Mouse (Mus musculus) hindbrain, postnatal 0 days (tissue): ENCODE data around the gene 4931406C07Rik. TPM values are rescaled to one million over a fixed set of nuclear protein-coding genes. Genes with fewer than 3 reads are reported as not detected.

ENCODE experiments used
- ATAC-seq: fragments of 200-750 bp; cut with Nextera tagmentation; 2 replicates; pipeline ENCODE4 v1.8.0; 2017; ENCODE audit warnings: mild to moderate bottlenecking, moderate TSS enrichment, moderate library complexity
- DNase-seq: peaks from one replicate; pipeline ENCODE4 v3.0.0-alpha.2; 2015; ENCODE audit warnings: low spot score
- H3K27ac ChIP-seq: fragments of 300-500 bp; sonication (generic); 2 replicates; pipeline ENCODE4 v1.5.1; 2014; ENCODE audit warnings: mild to moderate bottlenecking
- H3K27me3 ChIP-seq: fragments of 300-500 bp; sonication (generic); 2 replicates; pipeline ENCODE4 v1.6.1; 2014; ENCODE audit warnings: low read length, mixed read lengths; ENCODE audit not compliant: insufficient read depth
- H3K36me3 ChIP-seq: fragments of 300-500 bp; sonication (generic); 2 replicates; pipeline ENCODE4 v1.6.1; 2014; ENCODE audit warnings: low read length, mixed read lengths; ENCODE audit not compliant: insufficient read depth
- H3K4me1 ChIP-seq: fragments of 300-500 bp; sonication (generic); 2 replicates; pipeline ENCODE4 v1.6.1; 2014; ENCODE audit warnings: antibody characterized with exemption, low read length, mixed read lengths; ENCODE audit not compliant: insufficient read depth
- H3K4me2 ChIP-seq: fragments of 300-500 bp; sonication (generic); 2 replicates; pipeline ENCODE4 v1.6.1; 2014; ENCODE audit warnings: low read depth, mild to moderate bottlenecking, low read length, moderate library complexity, mixed read lengths
- H3K4me3 ChIP-seq: fragments of 300-500 bp; sonication (generic); 2 replicates; pipeline ENCODE4 v1.5.1; 2014; ENCODE audit warnings: low read length
- H3K9ac ChIP-seq: fragments of 300-500 bp; sonication (generic); replicated peaks from 2 replicates; pipeline ENCODE4 v1.6.1; 2014; ENCODE audit warnings: mild to moderate bottlenecking, low read length, moderate library complexity, mixed read lengths
- H3K9me3 ChIP-seq: fragments of 300-500 bp; sonication (generic); 2 replicates; pipeline ENCODE4 v1.6.1; 2016; ENCODE audit warnings: low read length, mixed read lengths
- CTCF ChIP-seq: IDR thresholded peaks from 2 replicates; pipeline ENCODE4 v1.5.1; 2016; ENCODE audit warnings: antibody characterized with exemption, control low read depth, low read depth
- WGBS: fragments of 180-500 bp; shearing (Covaris S2); extraction: QIAGEN DNeasy Blood & Tissue Kit; methylation state at CpG from one replicate; pipeline ENCODE4 v1.1.7; 2014; 5-methylcytosine and 5-hydroxymethylcytosine counted together
- polyA plus RNA-seq: library from polyadenylated mRNA; unstranded; fragments of >200 nt; fragmentation: Nextera tagmentation; extraction: Ambion mirVana; gene quantifications from 2 replicates; pipeline ENCODE4 v1.2.1, GENCODE M21; 2015
- total RNA-seq: library from RNA; depleted of rRNA; stranded (reverse); fragments of >200 nt; gene quantifications from 2 replicates; pipeline ENCODE4 v1.2.3, GENCODE M21; 2014

Gene 4931406C07Rik
- total and polyA plus RNA-seq, 2 experiments from 2014 or later = 11.0 to 14.8 TPM

- Histone ChIP-seq H3K36me3 (peaks cover 6% of the 10 kb centered on the region; the same call in 1 of the 2 replicates), H3K27ac (no peak overlapping the region), H3K9me3 (no peaks in the 10 kb centered on the region), H3K4me1 (no peaks in the 10 kb centered on the region), H3K27me3 (no peaks in the 10 kb centered on the region), H3K9ac (no peak overlapping the region), H3K4me2 (no peak overlapping the region), H3K4me3 (no peak overlapping the region)
- ATAC-seq = no peak
- no peak for DNase-seq
- WGBS = 92% methylated on average over 6 of the region's 6 CpGs
- TF ChIP-seq CTCF = no peak
Observed at GRCm38 (mm10) chr9:15289251-15289650, 17.0 kb downstream of the 4931406C07Rik start.

GRCm38 (mm10) chr9:15288402-15288801 lies 17.8 kb downstream of the 4931406C07Rik start:
- peaks cover 6% of the 10 kb centered on the region; the same call in 1 of the 2 replicates for H3K36me3 ChIP-seq

GRCm38 (mm10) chr9:15287846-15288245 lies 18.4 kb downstream of the 4931406C07Rik start:
- peaks cover 6% of the 10 kb centered on the region; the same call in 1 of the 2 replicates for H3K36me3 ChIP-seq
- no peak overlapping the region for H3K9ac ChIP-seq
- ATAC-seq = no peak
- H3K4me3 ChIP-seq = no peak overlapping the region
- no peak for TF ChIP-seq CTCF
- no peaks in the 10 kb centered on the region for H3K27me3 ChIP-seq
- H3K9me3 ChIP-seq = no peaks in the 10 kb centered on the region
- H3K27ac ChIP-seq = no peak overlapping the region
- 53% methylated on average over 6 of the region's 6 CpGs for WGBS
- H3K4me1 ChIP-seq = no peaks in the 10 kb centered on the region
- DNase-seq = no peak
- H3K4me2 ChIP-seq = no peak overlapping the region

More at GRCm38 (mm10) chr9:15288402-15288801, 17.8 kb downstream of the 4931406C07Rik start:
- H3K27me3 ChIP-seq = no peaks in the 10 kb centered on the region
- no peaks in the 10 kb centered on the region for H3K4me1 ChIP-seq
- H3K9me3 ChIP-seq = no peaks in the 10 kb centered on the region
- WGBS = 92% methylated on average over 3 of the region's 3 CpGs
- ATAC-seq (no peak), DNase-seq (no peak)
- H3K4me2 ChIP-seq = no peak overlapping the region
- H3K9ac ChIP-seq = no peak overlapping the region
- no peak for TF ChIP-seq CTCF
- no peak overlapping the region for H3K4me3 ChIP-seq
- H3K27ac ChIP-seq = no peak overlapping the region

- Histone ChIP-seq H3K27me3 (no peaks in the 10 kb centered on the region), H3K9ac (no peak overlapping the region), H3K36me3 (peaks cover 3% of the 10 kb centered on the region; the same call in 1 of the 2 replicates), H3K27ac (no peak overlapping the region), H3K9me3 (no peaks in the 10 kb centered on the region), H3K4me1 (0 out of 2 replicates have a peak, but pooled peaks cover 3% of the 10 kb centered on the region), H3K4me2 (no peak overlapping the region), H3K4me3 (no peak overlapping the region)
- ATAC-seq (no peak), DNase-seq (no peak)
- WGBS = 67% methylated on average over 3 of the region's 3 CpGs
- TF ChIP-seq CTCF = peak; percentile 41; the same call in 1 of the 2 replicates
Observed at GRCm38 (mm10) chr9:15285443-15285842, 20.8 kb downstream of the 4931406C07Rik start.

GRCm38 (mm10) chr9:15280491-15280879 lies 25.8 kb downstream of the 4931406C07Rik start:
- DNase-seq = no peak
- WGBS = 45% methylated on average over 5 of the region's 5 CpGs
- TF ChIP-seq CTCF = no peak

GRCm38 (mm10) chr9:15279649-15280490 lies 26.4 kb downstream of the 4931406C07Rik start, which contains the start of gene Med17:
TSS of gene Med17 (minus strand) at chr9:15279931.
- TF ChIP-seq CTCF = no peak
- WGBS = 1% methylated on average over 56 of the region's 57 CpGs
- peak within 1 kb of the TSS; percentile 94 for H3K27ac ChIP-seq
- H3K4me3 ChIP-seq = peak within 1 kb of the TSS; percentile 95
- peaks cover 4% of the 10 kb centered on the region; the same call in 1 of the 2 replicates for H3K4me1 ChIP-seq
- H3K4me2 ChIP-seq = peak within 1 kb of the TSS; percentile 59
- no peaks in the 10 kb centered on the region for H3K27me3 ChIP-seq
- H3K9me3 ChIP-seq = no peaks in the 10 kb centered on the region
- peak; percentile 98 for DNase-seq
- peak within 1 kb of the TSS; percentile 87 for H3K9ac ChIP-seq
- peaks cover 20% of the 10 kb centered on the region; the same call in 1 of the 2 replicates for H3K36me3 ChIP-seq
- ATAC-seq = peak; percentile 98

More at GRCm38 (mm10) chr9:15280491-15280879, 25.8 kb downstream of the 4931406C07Rik start:
- peak overlapping the region; percentile 95 for H3K4me3 ChIP-seq
- peak overlapping the region; percentile 94; the same call in 1 of the 2 replicates for H3K27ac ChIP-seq
- peak overlapping the region; percentile 59 for H3K4me2 ChIP-seq
- peaks cover 4% of the 10 kb centered on the region; the same call in 1 of the 2 replicates for H3K4me1 ChIP-seq
- no peaks in the 10 kb centered on the region for H3K9me3 ChIP-seq
- H3K27me3 ChIP-seq = no peaks in the 10 kb centered on the region
- ATAC-seq = no peak
- H3K36me3 ChIP-seq = peaks cover 14% of the 10 kb centered on the region; the same call in 1 of the 2 replicates
- peak overlapping the region; percentile 87 for H3K9ac ChIP-seq
